Mouse (Mus musculus): ENCODE measurements around the gene Hp. TPM values are rescaled to one million over a fixed set of nuclear protein-coding genes. Genes with fewer than 3 reads are reported as not detected.

Hp gene
- polyA plus RNA-seq, 1 experiment from 2014 or later = 8.2 TPM

DNA sequence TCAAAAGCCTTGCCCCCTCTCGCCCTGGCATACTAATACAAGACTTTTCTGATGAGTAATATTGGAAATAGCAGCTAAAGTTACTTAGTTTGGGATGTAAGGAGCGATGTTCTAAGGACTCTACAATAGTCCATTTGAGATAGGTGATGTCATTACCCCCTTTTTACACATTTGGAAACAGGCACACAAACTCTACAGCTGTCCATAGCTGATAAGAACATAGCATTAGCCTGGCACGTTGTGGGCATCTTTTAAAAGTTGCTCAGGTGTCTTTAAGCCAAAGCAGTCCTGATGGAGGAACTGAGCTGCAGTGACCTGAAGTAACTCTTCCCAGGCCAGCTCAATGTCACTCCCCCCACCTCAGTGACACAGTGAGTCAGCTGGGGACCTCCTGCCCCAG, 12.4 kb upstream of the Hp start:
- Histone ChIP-seq H3K27me3 (no peaks in the 10 kb centered on the region), H3K4me3 (replicated peaks) (no peak overlapping the region), H3K27ac (replicated peaks) (no peak overlapping the region), H3K36me3 (peaks cover 38% of the 10 kb centered on the region), H3K4me1 (no peaks in the 10 kb centered on the region), H3K4me2 (replicated peaks) (no peak overlapping the region), H3K9ac (no peak overlapping the region), H3K9me3 (replicated peaks) (no peaks in the 10 kb centered on the region)
- WGBS = 87% methylated on average over 3 of the region's 3 CpGs
- no peak for ATAC-seq (ENCODE audit: insufficient number of reproducible peaks, low FRiP score, low TSS enrichment, low read depth)

DNA sequence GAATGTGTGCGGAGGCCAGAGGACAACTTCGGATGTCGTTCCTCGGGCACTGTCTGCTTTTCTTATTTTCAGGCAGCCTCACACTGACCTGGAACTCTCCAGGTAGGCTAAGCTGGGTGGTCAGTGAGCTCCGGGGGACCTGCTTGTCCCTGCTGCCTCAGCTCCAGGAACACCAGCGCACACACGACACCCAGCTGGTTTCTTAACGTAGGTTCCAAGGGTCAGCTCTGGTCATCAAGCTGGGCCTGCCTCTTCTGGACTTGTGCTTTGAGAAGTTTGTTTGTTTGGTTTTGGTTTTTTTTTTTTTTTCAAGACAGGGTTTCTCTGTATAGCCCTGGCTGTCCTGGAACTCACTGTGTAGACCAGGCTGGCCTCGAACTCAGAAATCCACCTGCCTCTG, 11.9 kb upstream of the Hp start:
- Histone ChIP-seq H3K4me3 (replicated peaks) (no peak overlapping the region), H3K27me3 (no peaks in the 10 kb centered on the region), H3K9me3 (replicated peaks) (no peaks in the 10 kb centered on the region), H3K27ac (replicated peaks) (no peak overlapping the region), H3K36me3 (peaks cover 38% of the 10 kb centered on the region), H3K4me2 (replicated peaks) (no peak overlapping the region), H3K9ac (no peak overlapping the region), H3K4me1 (no peaks in the 10 kb centered on the region)
- 83% methylated on average over 9 of the region's 9 CpGs for WGBS
- no peak for ATAC-seq (ENCODE audit: insufficient number of reproducible peaks, low FRiP score, low TSS enrichment, low read depth)

GRCm38 (mm10) chr8:109586972-109587504, 8.1 kb upstream of the Hp start:
- H3K27me3 ChIP-seq = no peaks in the 10 kb centered on the region
- H3K4me2 ChIP-seq (replicated peaks) = no peak overlapping the region
- no peak overlapping the region for H3K27ac ChIP-seq (replicated peaks)
- H3K4me3 ChIP-seq (replicated peaks) = no peak overlapping the region
- WGBS = 54% methylated on average over 7 of the region's 7 CpGs
- H3K36me3 ChIP-seq = peaks cover 5% of the 10 kb centered on the region
- H3K4me1 ChIP-seq = no peaks in the 10 kb centered on the region
- ATAC-seq (ENCODE audit: insufficient number of reproducible peaks, low FRiP score, low TSS enrichment, low read depth) = peak; percentile 19; the same call in 1 of the 2 replicates
- no peak overlapping the region for H3K9ac ChIP-seq
- H3K9me3 ChIP-seq (replicated peaks) = no peaks in the 10 kb centered on the region

GRCm38 (mm10) chr8:109585652-109586051, 6.7 kb upstream of the Hp start:
- Histone ChIP-seq H3K27me3 (no peaks in the 10 kb centered on the region), H3K27ac (replicated peaks) (no peak overlapping the region), H3K36me3 (no peaks in the 10 kb centered on the region), H3K4me1 (no peaks in the 10 kb centered on the region), H3K9me3 (replicated peaks) (no peaks in the 10 kb centered on the region), H3K4me3 (replicated peaks) (no peak overlapping the region), H3K4me2 (replicated peaks) (no peak overlapping the region), H3K9ac (no peak overlapping the region)
- ATAC-seq (ENCODE audit: insufficient number of reproducible peaks, low FRiP score, low TSS enrichment, low read depth) = no peak

GRCm38 (mm10) chr8:109584830-109585229, 5.9 kb upstream of the Hp start:
- Histone ChIP-seq H3K36me3 (no peaks in the 10 kb centered on the region), H3K9me3 (replicated peaks) (no peaks in the 10 kb centered on the region), H3K27ac (replicated peaks) (no peak overlapping the region), H3K27me3 (no peaks in the 10 kb centered on the region), H3K4me1 (no peaks in the 10 kb centered on the region), H3K9ac (no peak overlapping the region), H3K4me3 (replicated peaks) (no peak overlapping the region), H3K4me2 (replicated peaks) (no peak overlapping the region)
- ATAC-seq (ENCODE audit: insufficient number of reproducible peaks, low FRiP score, low TSS enrichment, low read depth) = no peak
- 84% methylated on average over 3 of the region's 3 CpGs for WGBS

DNA sequence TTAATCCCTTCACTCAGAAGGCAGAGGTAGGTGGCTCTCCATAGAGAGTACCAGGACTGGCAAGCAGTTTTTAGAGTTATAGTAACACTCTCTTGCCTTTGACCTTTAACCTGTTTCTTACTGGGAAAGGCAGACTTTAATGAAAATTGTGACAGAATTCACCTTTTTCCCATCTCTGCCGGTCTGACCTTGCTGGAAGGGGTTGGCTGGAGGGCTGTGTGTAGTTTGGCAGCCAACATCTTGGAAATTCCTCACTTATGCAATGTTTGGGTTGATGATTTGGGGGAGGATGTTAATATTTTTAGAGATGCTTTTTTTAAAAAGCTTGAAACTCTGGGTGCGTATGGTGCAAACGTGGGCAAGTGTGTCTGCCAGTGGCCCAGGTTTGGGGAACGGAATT, 5.3 kb upstream of the Hp start:
- H3K9ac ChIP-seq = no peak overlapping the region
- no peak overlapping the region for H3K4me2 ChIP-seq (replicated peaks)
- WGBS = 85% methylated on average over 4 of the region's 4 CpGs
- no peak overlapping the region for H3K27ac ChIP-seq (replicated peaks)
- no peaks in the 10 kb centered on the region for H3K27me3 ChIP-seq
- no peak for ATAC-seq (ENCODE audit: insufficient number of reproducible peaks, low FRiP score, low TSS enrichment, low read depth)
- H3K36me3 ChIP-seq = no peaks in the 10 kb centered on the region
- H3K4me1 ChIP-seq = no peaks in the 10 kb centered on the region
- H3K4me3 ChIP-seq (replicated peaks) = no peak overlapping the region
- no peaks in the 10 kb centered on the region for H3K9me3 ChIP-seq (replicated peaks)

GRCm38 (mm10) chr8:109576311-109576710, 2.7 kb downstream of the Hp start:
- Histone ChIP-seq H3K9me3 (replicated peaks) (no peaks in the 10 kb centered on the region), H3K4me1 (no peaks in the 10 kb centered on the region), H3K4me2 (replicated peaks) (no peak overlapping the region), H3K27ac (replicated peaks) (no peak overlapping the region), H3K27me3 (no peaks in the 10 kb centered on the region), H3K4me3 (replicated peaks) (no peak overlapping the region), H3K36me3 (no peaks in the 10 kb centered on the region; the same call in 1 of the 2 replicates), H3K9ac (no peak overlapping the region)
- 74% methylated on average over 4 of the region's 4 CpGs for WGBS
- ATAC-seq (ENCODE audit: insufficient number of reproducible peaks, low FRiP score, low TSS enrichment, low read depth) = no peak

- H3K9me3 ChIP-seq (replicated peaks) = no peaks in the 10 kb centered on the region
- no peak overlapping the region for H3K4me2 ChIP-seq (replicated peaks)
- WGBS = 88% methylated on average over 12 of the region's 12 CpGs
- peaks cover 19% of the 10 kb centered on the region for H3K36me3 ChIP-seq
- no peak overlapping the region for H3K4me3 ChIP-seq (replicated peaks)
- ATAC-seq (ENCODE audit: insufficient number of reproducible peaks, low FRiP score, low TSS enrichment, low read depth) = no peak
- H3K27me3 ChIP-seq = no peaks in the 10 kb centered on the region
- H3K27ac ChIP-seq (replicated peaks) = no peak overlapping the region
- H3K9ac ChIP-seq = no peak overlapping the region
- peaks cover 5% of the 10 kb centered on the region for H3K4me1 ChIP-seq
Measured at GRCm38 (mm10) chr8:109571139-109571538, 7.8 kb downstream of the Hp start.

DNA sequence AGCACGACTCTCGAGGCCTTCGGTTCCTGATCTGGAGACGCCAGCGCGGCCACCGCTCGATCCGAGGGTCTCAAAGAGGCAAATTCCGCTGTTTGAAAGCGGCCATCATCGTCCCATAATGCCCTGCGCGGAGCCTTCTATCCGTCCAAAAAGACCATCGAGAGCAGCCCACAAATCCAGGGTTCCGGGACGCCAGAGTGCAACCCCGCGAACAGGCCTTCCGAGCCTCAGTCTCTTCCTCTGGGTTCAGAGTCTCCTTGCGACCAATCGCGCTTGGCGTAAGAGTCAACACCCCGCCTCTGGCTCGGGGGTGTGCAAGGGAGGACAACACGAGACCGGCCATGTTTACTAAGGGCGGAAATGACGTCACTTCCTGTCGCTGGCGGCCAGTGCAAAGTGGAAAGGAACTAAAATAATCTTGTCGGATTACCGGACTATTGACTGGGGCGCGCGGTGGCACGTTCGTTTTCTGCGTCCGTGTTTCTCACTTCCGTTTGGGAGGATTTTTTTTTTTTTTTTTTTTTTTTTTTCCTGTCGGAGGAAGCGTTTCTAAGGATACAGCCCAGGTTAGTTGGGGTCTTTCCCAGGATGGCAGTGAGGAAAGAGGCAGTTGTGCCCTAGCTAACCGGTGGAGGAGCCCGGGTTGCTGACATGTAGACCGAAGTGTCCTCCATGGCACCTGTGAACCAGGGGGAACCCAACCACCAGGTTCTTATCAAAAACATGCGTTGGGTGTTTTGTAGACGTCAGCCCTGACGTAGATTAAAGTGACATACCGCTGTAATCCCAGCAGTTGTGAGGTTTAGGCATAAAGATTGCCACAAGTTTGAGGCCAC, 13.3 kb downstream of the Hp start, which contains the start of the genes Dhx38 and Txnl4b:
Gene Dhx38 (minus strand): TSS at position 364 of the 836 bp plus-strand sequence.
Gene Txnl4b (plus strand): TSS at position 395 of the 836 bp plus-strand sequence.
- peak within 1 kb of the TSS; percentile 96 for H3K4me3 ChIP-seq (replicated peaks)
- H3K4me2 ChIP-seq (replicated peaks) = peak within 1 kb of the TSS; percentile 85
- no peaks in the 10 kb centered on the region for H3K9me3 ChIP-seq (replicated peaks)
- WGBS = under 1% methylated on average over 52 of the region's 52 CpGs
- H3K9ac ChIP-seq = peak within 1 kb of the TSS; percentile 97
- ATAC-seq (ENCODE audit: insufficient number of reproducible peaks, low FRiP score, low TSS enrichment, low read depth) = peak; percentile 100
- H3K27ac ChIP-seq (replicated peaks) = peak within 1 kb of the TSS; percentile 95
- peaks cover 10% of the 10 kb centered on the region for H3K4me1 ChIP-seq
- H3K27me3 ChIP-seq = no peaks in the 10 kb centered on the region
- H3K36me3 ChIP-seq = peaks cover 37% of the 10 kb centered on the region

- Histone ChIP-seq H3K27ac (replicated peaks) (peak overlapping the region; percentile 95), H3K36me3 (peaks cover 41% of the 10 kb centered on the region), H3K4me2 (replicated peaks) (peak overlapping the region; percentile 85), H3K9ac (peak overlapping the region; percentile 97), H3K27me3 (no peaks in the 10 kb centered on the region), H3K9me3 (replicated peaks) (no peaks in the 10 kb centered on the region), H3K4me3 (replicated peaks) (peak overlapping the region; percentile 96), H3K4me1 (peaks cover 10% of the 10 kb centered on the region)
- no peak for ATAC-seq (ENCODE audit: insufficient number of reproducible peaks, low FRiP score, low TSS enrichment, low read depth)
- WGBS = 6% methylated on average over 10 of the region's 10 CpGs
Measured at GRCm38 (mm10) chr8:109564766-109565165, 14.2 kb downstream of the Hp start.

- no peaks in the 10 kb centered on the region for H3K9me3 ChIP-seq (replicated peaks)
- WGBS = 71% methylated on average over 2 of the region's 2 CpGs
- no peak overlapping the region for H3K4me3 ChIP-seq (replicated peaks)
- H3K36me3 ChIP-seq = peaks cover 41% of the 10 kb centered on the region
- no peak for ATAC-seq (ENCODE audit: insufficient number of reproducible peaks, low FRiP score, low TSS enrichment, low read depth)
- no peak overlapping the region for H3K4me2 ChIP-seq (replicated peaks)
- no peak overlapping the region for H3K9ac ChIP-seq
- no peak overlapping the region for H3K27ac ChIP-seq (replicated peaks)
- no peaks in the 10 kb centered on the region for H3K27me3 ChIP-seq
- H3K4me1 ChIP-seq = peaks cover 10% of the 10 kb centered on the region
Measured at GRCm38 (mm10) chr8:109563881-109564280, 15.1 kb downstream of the Hp start.
